ENCODE assay signal across 13 mouse cellular contexts in genomic region chr6:17316294-17317166, GRCm38 (mm10). TPM values are rescaled to one million over a fixed set of nuclear protein-coding genes. Genes with fewer than 3 reads are reported as not detected.
A peak's percentile ranks its signal among the peaks of the same experiment; 100 is the strongest.
DNase-seq lines count a peak whose midpoint lies in the region; ATAC-seq and TF ChIP-seq lines count a peak whose summit lies in the region.
"Had no signal": no experiment of that assay in that cellular context is flagged by ENCODE, and none has a peak within 500 bp of the region (broad histone marks: within the 10 kb centered on the region; RNA-seq: fewer than 3 reads in every experiment).

No protein-coding gene starts in this region.

- H3K9ac ChIP-seq in heart, embryonic 12.5 days: no peak overlapping the region
- 0 out of 2 replicates have a peak overlapping the region, but pooled peaks have one; percentile 19 for H3K9ac ChIP-seq in lung, embryonic 16.5 days (ENCODE audit: low read length)
- no peak overlapping the region for H3K9ac ChIP-seq in embryonic facial prominence, embryonic 15.5 days
- H3K9ac ChIP-seq in stomach, embryonic 15.5 days: no peak overlapping the region
- no peak overlapping the region for H3K9ac ChIP-seq in hindbrain, postnatal 0 days (replicated peaks; ENCODE audit: low read length)

- ATAC-seq in heart, embryonic 12.5 days (ENCODE audit: insufficient number of reproducible peaks, low FRiP score): 0 out of 2 replicates have a peak, but pooled peaks have one; percentile 33
- peak; percentile 92 for ATAC-seq in lung, embryonic 16.5 days (ENCODE audit: low read depth)
- ATAC-seq in embryonic facial prominence, embryonic 15.5 days (ENCODE audit: insufficient number of reproducible peaks, low FRiP score, low TSS enrichment, low read depth): peak; percentile 89
- ATAC-seq in stomach, embryonic 15.5 days (ENCODE audit: insufficient read depth, low FRiP score, low read depth): peak; percentile 93
- ATAC-seq in hindbrain, postnatal 0 days: no peak
- ATAC-seq: Patski had no signal

- WGBS in heart, embryonic 12.5 days: 57% methylated on average over 15 of the region's 15 CpGs
- WGBS in lung, embryonic 16.5 days: 52% methylated on average over 15 of the region's 15 CpGs
- WGBS in embryonic facial prominence, embryonic 15.5 days: 55% methylated on average over 15 of the region's 15 CpGs
- WGBS in stomach, embryonic 15.5 days: 49% methylated on average over 15 of the region's 15 CpGs
- WGBS in hindbrain, postnatal 0 days: 81% methylated on average over 15 of the region's 15 CpGs

- DNase-seq in heart, adult 18-20 months: no peak
- DNase-seq in lung, postnatal 36 days: no peak
- no peak for DNase-seq in hindbrain, postnatal 0 days (ENCODE audit: low spot score)
- no peak for DNase-seq in embryo, embryonic 10 days (ENCODE audit: low spot score)
- DNase-seq: adrenal gland, adult 2 months; kidney, adult 11 months; right cerebral cortex, postnatal 4 days had no signal

- no peaks in the 10 kb centered on the region for H3K36me3 ChIP-seq in heart, embryonic 12.5 days
- no peaks in the 10 kb centered on the region for H3K36me3 ChIP-seq in lung, embryonic 16.5 days (ENCODE audit: control insufficient read depth, insufficient read depth, low read length)
- no peaks in the 10 kb centered on the region for H3K36me3 ChIP-seq in embryonic facial prominence, embryonic 15.5 days
- H3K36me3 ChIP-seq in stomach, embryonic 15.5 days: no peaks in the 10 kb centered on the region
- no peaks in the 10 kb centered on the region for H3K36me3 ChIP-seq in hindbrain, postnatal 0 days (ENCODE audit: insufficient read depth, low read length)

- no peak for TF ChIP-seq CTCF in hindbrain, postnatal 0 days (IDR thresholded peaks at IDR 0.05; ENCODE audit: low read depth)

- H3K27ac ChIP-seq in heart, embryonic 12.5 days (ENCODE audit: poor library complexity, severe bottlenecking): no peak overlapping the region
- peak overlapping the region; percentile 88 for H3K27ac ChIP-seq in lung, embryonic 16.5 days (ENCODE audit: low read length)
- H3K27ac ChIP-seq in embryonic facial prominence, embryonic 15.5 days (replicated peaks): peak overlapping the region; percentile 85
- H3K27ac ChIP-seq in stomach, embryonic 15.5 days: peak overlapping the region; percentile 89
- no peak overlapping the region for H3K27ac ChIP-seq in hindbrain, postnatal 0 days

- H3K4me3 ChIP-seq in heart, embryonic 12.5 days: no peak overlapping the region
- no peak overlapping the region for H3K4me3 ChIP-seq in lung, embryonic 16.5 days (ENCODE audit: low read length)
- no peak overlapping the region for H3K4me3 ChIP-seq in embryonic facial prominence, embryonic 15.5 days (replicated peaks)
- no peak overlapping the region for H3K4me3 ChIP-seq in stomach, embryonic 15.5 days (replicated peaks)
- no peak overlapping the region for H3K4me3 ChIP-seq in hindbrain, postnatal 0 days (ENCODE audit: low read length)

- H3K4me1 ChIP-seq in heart, embryonic 12.5 days (replicated peaks): peaks cover 22% of the 10 kb centered on the region
- peaks cover 22% of the 10 kb centered on the region for H3K4me1 ChIP-seq in lung, embryonic 16.5 days (replicated peaks; ENCODE audit: control insufficient read depth, insufficient read depth, low read length)
- H3K4me1 ChIP-seq in embryonic facial prominence, embryonic 15.5 days: peaks cover 9% of the 10 kb centered on the region
- peaks cover 14% of the 10 kb centered on the region for H3K4me1 ChIP-seq in stomach, embryonic 15.5 days
- no peaks in the 10 kb centered on the region for H3K4me1 ChIP-seq in hindbrain, postnatal 0 days (ENCODE audit: insufficient read depth, low read length)

- H3K9me3 ChIP-seq in heart, embryonic 12.5 days (replicated peaks): no peaks in the 10 kb centered on the region
- no peaks in the 10 kb centered on the region for H3K9me3 ChIP-seq in lung, embryonic 16.5 days (ENCODE audit: control insufficient read depth, low read length)
- H3K9me3 ChIP-seq in embryonic facial prominence, embryonic 15.5 days (replicated peaks): no peaks in the 10 kb centered on the region
- no peaks in the 10 kb centered on the region for H3K9me3 ChIP-seq in stomach, embryonic 15.5 days
- no peaks in the 10 kb centered on the region for H3K9me3 ChIP-seq in hindbrain, postnatal 0 days (ENCODE audit: low read length)

- H3K4me2 ChIP-seq in heart, embryonic 12.5 days: no peak overlapping the region
- H3K4me2 ChIP-seq in lung, embryonic 16.5 days (ENCODE audit: low read depth, low read length): peak overlapping the region; percentile 18; the same call in 1 of the 2 replicates
- H3K4me2 ChIP-seq in embryonic facial prominence, embryonic 15.5 days (replicated peaks): 0 out of 2 replicates have a peak overlapping the region, but pooled peaks have one; percentile 11
- 0 out of 2 replicates have a peak overlapping the region, but pooled peaks have one; percentile 8 for H3K4me2 ChIP-seq in stomach, embryonic 15.5 days
- no peak overlapping the region for H3K4me2 ChIP-seq in hindbrain, postnatal 0 days (ENCODE audit: low read depth, low read length)

- no peaks in the 10 kb centered on the region for H3K27me3 ChIP-seq in heart, embryonic 12.5 days (replicated peaks)
- no peaks in the 10 kb centered on the region for H3K27me3 ChIP-seq in lung, embryonic 16.5 days (ENCODE audit: control insufficient read depth, insufficient read depth, low read depth, low read length)
- H3K27me3 ChIP-seq in embryonic facial prominence, embryonic 15.5 days: no peaks in the 10 kb centered on the region
- H3K27me3 ChIP-seq in stomach, embryonic 15.5 days (replicated peaks): no peaks in the 10 kb centered on the region
- no peaks in the 10 kb centered on the region for H3K27me3 ChIP-seq in hindbrain, postnatal 0 days (ENCODE audit: insufficient read depth, low read length)
- H3K27me3 ChIP-seq: Patski had no signal

RNA-seq across cellular contexts. Expression of gene Cav1, which starts 10.4 kb away (rescaled TPM):
- polyA plus RNA-seq in heart, embryonic 12.5 days (2016; fragmentation: Nextera tagmentation; extraction: Ambion mirVana): 67.2 and 75.0 TPM in 2 replicates
- 100 to 1,000 TPM; 200 to 201 TPM for total RNA-seq in heart, adult 18-20 months (2021)
- polyA plus RNA-seq in lung, embryonic 16.5 days (2015; fragmentation: Nextera tagmentation; extraction: Ambion mirVana): 658 and 664 TPM in 2 replicates
- polyA plus RNA-seq in embryonic facial prominence, embryonic 15.5 days (2015; fragmentation: Nextera tagmentation; extraction: Ambion mirVana): 209 and 234 TPM in 2 replicates
- 304 and 345 TPM in 2 replicates for polyA plus RNA-seq in stomach, embryonic 15.5 days (2015; fragmentation: Nextera tagmentation; extraction: Ambion mirVana)
- 32.6 and 73.3 TPM in 2 replicates for total RNA-seq in hindbrain, postnatal 0 days (2014; rRNA removed)
- 26.1 and 27.0 TPM in 2 replicates for polyA plus RNA-seq in hindbrain, postnatal 0 days (2015; fragmentation: Nextera tagmentation; extraction: Ambion mirVana)
- total RNA-seq: common myeloid progenitor, adult 5-6 weeks had no signal

RNA-seq across cellular contexts. Expression of gene Cav2, which starts 35.5 kb away (rescaled TPM):
- polyA plus RNA-seq in heart, embryonic 12.5 days (2016; fragmentation: Nextera tagmentation; extraction: Ambion mirVana): 19.1 and 22.5 TPM in 2 replicates
- 10 to 100 TPM; 33.0 to 39.1 TPM for total RNA-seq in heart, adult 18-20 months (2021)
- 123 and 135 TPM in 2 replicates for polyA plus RNA-seq in lung, embryonic 16.5 days (2015; fragmentation: Nextera tagmentation; extraction: Ambion mirVana)
- polyA plus RNA-seq in embryonic facial prominence, embryonic 15.5 days (2015; fragmentation: Nextera tagmentation; extraction: Ambion mirVana): 38.5 and 47.3 TPM in 2 replicates
- 43.4 and 52.2 TPM in 2 replicates for polyA plus RNA-seq in stomach, embryonic 15.5 days (2015; fragmentation: Nextera tagmentation; extraction: Ambion mirVana)
- 21.1 and 23.5 TPM in 2 replicates for total RNA-seq in hindbrain, postnatal 0 days (2014; rRNA removed)
- polyA plus RNA-seq in hindbrain, postnatal 0 days (2015; fragmentation: Nextera tagmentation; extraction: Ambion mirVana): 23.2 and 25.1 TPM in 2 replicates

Comparison
In these comparisons a context has a peak if more than half of its experiments do, and no peak if none do; other contexts are left out.
1. H3K27ac ChIP-seq: peak in lung, embryonic 16.5 days (single experiment), embryonic facial prominence, embryonic 15.5 days (single experiment) and stomach, embryonic 15.5 days (single experiment); none in heart, embryonic 12.5 days (single experiment) and hindbrain, postnatal 0 days (single experiment).
2. H3K4me2 ChIP-seq: peak in lung, embryonic 16.5 days (single experiment), embryonic facial prominence, embryonic 15.5 days (single experiment) and stomach, embryonic 15.5 days (single experiment); none in heart, embryonic 12.5 days (single experiment) and hindbrain, postnatal 0 days (single experiment).